Mouse (Mus musculus) ES-Bruce4 (cell line): ENCODE results near the gene A630023A22Rik.

Experiments used
- CTCF ChIP-seq: IDR thresholded peaks from one replicate; pipeline ENCODE4 v1.8.1; 2011; ENCODE audit warnings: low read depth, low read length
- POLR2A ChIP-seq: IDR thresholded peaks from one replicate; pipeline ENCODE4 v1.8.1; 2011; ENCODE audit warnings: low read length; ENCODE audit not compliant: insufficient read depth

DNA sequence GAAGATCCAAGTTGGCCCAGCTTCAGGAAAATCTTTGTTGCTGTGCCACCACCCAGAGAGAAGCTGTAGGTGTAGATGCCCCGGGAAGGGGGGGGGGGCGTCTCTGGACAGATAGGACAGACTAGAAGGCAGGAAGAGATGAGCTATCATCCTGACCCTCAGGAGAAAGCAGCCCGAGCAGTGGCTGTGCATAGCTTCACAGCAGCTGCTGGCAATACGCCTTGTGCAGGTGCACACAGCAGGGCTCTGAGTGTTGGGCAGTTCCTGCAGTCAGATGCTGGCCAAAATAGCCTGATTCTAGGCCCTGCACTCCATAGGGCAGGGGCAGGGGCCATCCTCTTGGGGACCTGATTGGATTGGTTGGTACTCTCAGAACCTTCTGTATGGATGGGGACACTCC is 15.7 kb downstream of the A630023A22Rik start:
- no peak for TF ChIP-seq POLR2A
- TF ChIP-seq CTCF, result no peak
